Mouse (Mus musculus) hindbrain, embryonic 13.5 days (tissue): ENCODE results near the gene Wwox. TPM values are rescaled to one million over a fixed set of nuclear protein-coding genes. Genes with fewer than 3 reads are reported as not detected.

Experiments
- ATAC-seq: fragments of 200-750 bp; cut with Nextera tagmentation; 2 replicates; pipeline ENCODE4 v1.8.0; 2017; ENCODE audit warnings: moderate TSS enrichment; ENCODE audit not compliant: low FRiP score
- H3K27ac ChIP-seq: fragments of 300-500 bp; sonication (generic); 2 replicates; pipeline ENCODE4 v1.5.1; 2015; ENCODE audit warnings: inconsistent platforms, mild to moderate bottlenecking, moderate library complexity
- H3K27me3 ChIP-seq: fragments of 300-500 bp; sonication (generic); 2 replicates; pipeline ENCODE4 v1.6.1; 2015; ENCODE audit warnings: mild to moderate bottlenecking, inconsistent platforms
- H3K36me3 ChIP-seq: fragments of 300-500 bp; sonication (generic); 2 replicates; pipeline ENCODE4 v1.6.1; 2015; ENCODE audit warnings: mild to moderate bottlenecking, inconsistent platforms
- H3K4me1 ChIP-seq: fragments of 300-500 bp; sonication (generic); replicated peaks from 2 replicates; pipeline ENCODE4 v1.6.1; 2015; ENCODE audit warnings: inconsistent platforms
- H3K4me2 ChIP-seq: fragments of 300-500 bp; sonication (generic); 2 replicates; pipeline ENCODE4 v1.6.1; 2015; ENCODE audit warnings: inconsistent platforms, mild to moderate bottlenecking, moderate library complexity
- H3K4me3 ChIP-seq: fragments of 300-500 bp; sonication (generic); 2 replicates; pipeline ENCODE4 v1.5.1; 2015; ENCODE audit warnings: mild to moderate bottlenecking, inconsistent platforms
- H3K9ac ChIP-seq: fragments of 300-500 bp; sonication (generic); 2 replicates; pipeline ENCODE4 v1.6.1; 2015; ENCODE audit warnings: mild to moderate bottlenecking, inconsistent platforms
- H3K9me3 ChIP-seq: fragments of 300-500 bp; sonication (generic); 2 replicates; pipeline ENCODE4 v1.6.1; 2016; ENCODE audit warnings: inconsistent platforms
- WGBS: fragments of 180-500 bp; shearing (Covaris S2); methylation state at CpG from one replicate; pipeline ENCODE4 v1.1.7; 2015; 5-methylcytosine and 5-hydroxymethylcytosine counted together
- polyA plus RNA-seq: library from polyadenylated mRNA; unstranded; fragments of >200 nt; fragmentation: Nextera tagmentation; extraction: Ambion mirVana; gene quantifications from 2 replicates; pipeline ENCODE4 v1.2.1, GENCODE M21; 2015

Gene Wwox
- polyA plus RNA-seq, 1 experiment from 2014 or later: 13.8 TPM

GRCm38 (mm10) chr8:115068723-115069122 is 629.3 kb downstream of the Wwox start:
- peaks cover 7% of the 10 kb centered on the region; the same call in 1 of the 2 replicates for H3K27me3 ChIP-seq
- 86% methylated on average over 5 of the region's 5 CpGs for WGBS

DNA sequence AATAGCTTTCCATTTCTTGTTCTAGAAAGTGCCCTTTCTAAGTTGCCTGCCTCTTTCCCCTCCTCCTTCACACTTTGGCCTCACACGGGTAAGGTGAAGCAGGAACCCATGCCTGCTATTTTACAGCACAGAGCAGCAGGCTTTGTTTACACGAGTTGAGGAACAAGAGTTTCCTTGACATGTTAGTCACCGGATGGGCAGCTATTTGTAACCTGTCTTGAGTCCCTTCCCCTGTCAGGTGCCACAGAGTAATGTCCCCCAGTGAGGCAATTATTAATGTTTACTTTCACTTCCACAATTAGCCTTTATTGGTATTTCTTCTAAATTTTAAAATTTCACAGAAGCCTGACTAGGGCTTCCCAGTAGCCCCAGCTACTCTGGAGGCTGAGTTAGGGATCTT is 630.8 kb downstream of the Wwox start:
- Histone ChIP-seq H3K36me3 (no peaks in the 10 kb centered on the region), H3K4me3 (no peak overlapping the region), H3K9ac (no peak overlapping the region), H3K27me3 (peaks cover 7% of the 10 kb centered on the region; the same call in 1 of the 2 replicates), H3K9me3 (no peaks in the 10 kb centered on the region), H3K4me2 (no peak overlapping the region), H3K4me1 (no peaks in the 10 kb centered on the region), H3K27ac (no peak overlapping the region)
- 50% methylated on average over 3 of the region's 3 CpGs for WGBS
- no peak for ATAC-seq

More at GRCm38 (mm10) chr8:115068723-115069122, 629.3 kb downstream of the Wwox start:
- Histone ChIP-seq H3K36me3 (no peaks in the 10 kb centered on the region), H3K27ac (no peak overlapping the region), H3K4me3 (no peak overlapping the region), H3K9ac (no peak overlapping the region), H3K4me1 (no peaks in the 10 kb centered on the region), H3K9me3 (no peaks in the 10 kb centered on the region), H3K4me2 (no peak overlapping the region)
- ATAC-seq: no peak

- Histone ChIP-seq H3K4me2 (no peak overlapping the region), H3K27ac (no peak overlapping the region), H3K9ac (no peak overlapping the region), H3K4me1 (no peaks in the 10 kb centered on the region), H3K9me3 (no peaks in the 10 kb centered on the region), H3K36me3 (no peaks in the 10 kb centered on the region), H3K4me3 (no peak overlapping the region), H3K27me3 (no peaks in the 10 kb centered on the region)
- 88% methylated on average over 12 of the region's 12 CpGs for WGBS
- no peak for ATAC-seq
Observed at GRCm38 (mm10) chr8:115071231-115071630, 631.8 kb downstream of the Wwox start.

GRCm38 (mm10) chr8:115078296-115078695 is 638.8 kb downstream of the Wwox start:
- Histone ChIP-seq H3K4me1 (peaks cover 9% of the 10 kb centered on the region; the same call in 1 of the 2 replicates), H3K27me3 (no peaks in the 10 kb centered on the region), H3K27ac (no peak overlapping the region), H3K4me3 (no peak overlapping the region), H3K9ac (no peak overlapping the region), H3K9me3 (no peaks in the 10 kb centered on the region), H3K36me3 (no peaks in the 10 kb centered on the region), H3K4me2 (no peak overlapping the region)
- no peak for ATAC-seq
- WGBS: 74% methylated on average over 7 of the region's 7 CpGs

GRCm38 (mm10) chr8:115081302-115082207 is 642.1 kb downstream of the Wwox start:
- Histone ChIP-seq H3K36me3 (no peaks in the 10 kb centered on the region), H3K27ac (no peak overlapping the region), H3K9me3 (no peaks in the 10 kb centered on the region), H3K4me2 (no peak overlapping the region), H3K4me3 (no peak overlapping the region), H3K27me3 (no peaks in the 10 kb centered on the region), H3K4me1 (peaks cover 9% of the 10 kb centered on the region; the same call in 1 of the 2 replicates), H3K9ac (no peak overlapping the region)
- 62% methylated on average over 7 of the region's 7 CpGs for WGBS
- ATAC-seq: no peak

GRCm38 (mm10) chr8:115088162-115088561 is 648.7 kb downstream of the Wwox start:
- Histone ChIP-seq H3K4me1 (no peaks in the 10 kb centered on the region), H3K27me3 (no peaks in the 10 kb centered on the region), H3K9me3 (no peaks in the 10 kb centered on the region), H3K27ac (no peak overlapping the region), H3K9ac (no peak overlapping the region), H3K4me2 (no peak overlapping the region), H3K36me3 (no peaks in the 10 kb centered on the region), H3K4me3 (no peak overlapping the region)
- no peak for ATAC-seq

- 67% methylated on average over 7 of the region's 7 CpGs for WGBS
- no peak for ATAC-seq
Observed at GRCm38 (mm10) chr8:115089744-115090143, 650.3 kb downstream of the Wwox start.

DNA sequence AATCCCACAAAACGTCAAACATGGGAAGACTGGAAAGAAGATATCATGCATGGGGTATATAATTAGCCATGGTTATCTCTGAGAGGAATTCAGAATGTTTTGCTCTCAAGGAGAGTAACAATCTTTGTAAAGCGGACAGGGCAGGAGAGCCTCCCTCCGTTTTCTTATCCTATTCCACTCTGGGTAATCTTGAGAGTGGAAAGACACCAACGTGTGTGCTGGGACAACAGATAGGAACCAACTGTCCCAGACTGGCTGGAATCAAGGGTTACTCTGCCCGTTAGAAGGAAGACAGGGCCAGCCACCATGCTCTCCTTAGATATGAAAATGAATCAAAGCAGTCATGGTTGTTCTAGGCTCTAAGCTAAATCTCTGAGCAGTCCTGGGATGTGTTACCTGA is 650.7 kb downstream of the Wwox start:
- ATAC-seq: no peak
- H3K27me3 ChIP-seq: peaks cover 3% of the 10 kb centered on the region; the same call in 1 of the 2 replicates

More at GRCm38 (mm10) chr8:115089744-115090143, 650.3 kb downstream of the Wwox start:
- Histone ChIP-seq H3K9me3 (no peaks in the 10 kb centered on the region), H3K4me3 (no peak overlapping the region), H3K9ac (no peak overlapping the region), H3K27me3 (peaks cover 3% of the 10 kb centered on the region; the same call in 1 of the 2 replicates), H3K36me3 (no peaks in the 10 kb centered on the region), H3K4me1 (no peaks in the 10 kb centered on the region), H3K27ac (no peak overlapping the region), H3K4me2 (no peak overlapping the region)

DNA sequence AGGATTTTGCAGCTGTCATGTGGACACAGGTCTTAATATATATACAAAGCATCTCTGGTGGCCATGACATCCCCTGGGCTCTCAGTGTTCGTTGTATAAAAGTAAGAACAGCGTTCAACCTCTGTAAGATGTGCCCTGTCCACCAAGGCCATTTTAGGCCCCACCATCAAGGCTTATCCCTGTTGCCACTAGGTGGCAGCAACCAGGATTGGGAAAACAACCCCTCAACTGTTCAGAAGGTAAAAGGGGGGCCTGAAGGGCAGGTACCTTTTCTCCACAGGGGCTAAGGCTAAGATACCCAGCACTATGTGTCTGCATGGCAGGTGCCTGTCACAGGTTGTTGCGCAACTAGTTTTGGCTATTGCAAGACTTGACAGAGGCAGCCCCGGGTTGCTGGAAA is 656.1 kb downstream of the Wwox start:
- no peaks in the 10 kb centered on the region for H3K4me1 ChIP-seq
- no peak overlapping the region for H3K4me2 ChIP-seq
- H3K4me3 ChIP-seq: no peak overlapping the region
- no peak for ATAC-seq
- WGBS: 84% methylated on average over 4 of the region's 4 CpGs
- H3K27ac ChIP-seq: no peak overlapping the region
- H3K9me3 ChIP-seq: no peaks in the 10 kb centered on the region
- peaks cover 3% of the 10 kb centered on the region; the same call in 1 of the 2 replicates for H3K27me3 ChIP-seq
- H3K36me3 ChIP-seq: no peaks in the 10 kb centered on the region
- H3K9ac ChIP-seq: no peak overlapping the region

More for the DNA sequence above, 650.7 kb downstream of the Wwox start:
- Histone ChIP-seq H3K4me3 (no peak overlapping the region), H3K4me2 (no peak overlapping the region), H3K4me1 (no peaks in the 10 kb centered on the region), H3K36me3 (no peaks in the 10 kb centered on the region), H3K9ac (no peak overlapping the region), H3K27ac (no peak overlapping the region), H3K9me3 (no peaks in the 10 kb centered on the region)
- WGBS: 86% methylated on average over 5 of the region's 5 CpGs

- Histone ChIP-seq H3K9ac (no peak overlapping the region), H3K27ac (no peak overlapping the region), H3K4me3 (no peak overlapping the region), H3K4me2 (no peak overlapping the region), H3K9me3 (no peaks in the 10 kb centered on the region), H3K27me3 (peaks cover 6% of the 10 kb centered on the region; the same call in 1 of the 2 replicates), H3K4me1 (no peaks in the 10 kb centered on the region), H3K36me3 (no peaks in the 10 kb centered on the region)
- WGBS: 88% methylated on average over 9 of the region's 9 CpGs
- no peak for ATAC-seq
Observed at GRCm38 (mm10) chr8:115097988-115098562, 658.6 kb downstream of the Wwox start.

DNA sequence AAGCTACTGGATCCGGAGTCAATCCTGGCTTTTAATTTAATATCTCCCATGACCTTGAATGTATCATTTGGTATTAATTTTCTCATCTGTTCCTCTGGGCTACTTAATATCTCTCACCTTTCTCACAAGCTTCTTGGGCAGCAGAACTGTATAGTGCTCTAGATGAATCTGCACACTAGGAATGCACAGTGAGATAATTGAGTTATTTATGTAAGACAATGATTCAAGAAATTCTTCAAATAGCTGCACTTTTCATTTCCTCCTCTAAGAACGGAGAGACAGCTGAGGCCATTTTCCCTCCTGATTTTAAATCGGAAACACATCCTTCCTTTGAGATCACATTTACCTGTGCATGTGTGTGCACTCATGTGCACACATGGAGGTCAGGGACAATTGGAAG is 669.9 kb downstream of the Wwox start:
- Histone ChIP-seq H3K27me3 (0 out of 2 replicates have a peak, but pooled peaks cover 2% of the 10 kb centered on the region), H3K9ac (no peak overlapping the region), H3K27ac (no peak overlapping the region), H3K36me3 (no peaks in the 10 kb centered on the region), H3K4me1 (peaks cover 20% of the 10 kb centered on the region), H3K4me2 (no peak overlapping the region), H3K4me3 (no peak overlapping the region), H3K9me3 (no peaks in the 10 kb centered on the region)
- WGBS: 70% methylated on average over 3 of the region's 3 CpGs
- ATAC-seq: no peak

- no peak overlapping the region for H3K9ac ChIP-seq
- no peak for ATAC-seq
- H3K9me3 ChIP-seq: no peaks in the 10 kb centered on the region
- H3K4me2 ChIP-seq: no peak overlapping the region
- 80% methylated on average over 9 of the region's 9 CpGs for WGBS
- H3K27ac ChIP-seq: no peak overlapping the region
- 0 out of 2 replicates have a peak, but pooled peaks cover 2% of the 10 kb centered on the region for H3K27me3 ChIP-seq
- no peak overlapping the region for H3K4me3 ChIP-seq
- H3K36me3 ChIP-seq: no peaks in the 10 kb centered on the region
- H3K4me1 ChIP-seq: peaks cover 25% of the 10 kb centered on the region
Observed at GRCm38 (mm10) chr8:115110423-115110822, 671.0 kb downstream of the Wwox start.
